Mouse (Mus musculus): ENCODE measurements at regions not wholly inside any gene's neighbourhood (a gene's known extent, or its start where the extent isn't known, plus 50 kb on each side); places are given as distances from the start of the nearest gene placed in this dataset.

- no peak for DNase-seq (ENCODE audit: low read depth)
Observed at GRCm38 (mm10) chr8:89273276-89273675, 229.3 kb upstream of the Sall1 start.

- no peak for DNase-seq (ENCODE audit: low read depth)
Observed at GRCm38 (mm10) chr8:89272381-89272815, 228.4 kb upstream of the Sall1 start.

DNA sequence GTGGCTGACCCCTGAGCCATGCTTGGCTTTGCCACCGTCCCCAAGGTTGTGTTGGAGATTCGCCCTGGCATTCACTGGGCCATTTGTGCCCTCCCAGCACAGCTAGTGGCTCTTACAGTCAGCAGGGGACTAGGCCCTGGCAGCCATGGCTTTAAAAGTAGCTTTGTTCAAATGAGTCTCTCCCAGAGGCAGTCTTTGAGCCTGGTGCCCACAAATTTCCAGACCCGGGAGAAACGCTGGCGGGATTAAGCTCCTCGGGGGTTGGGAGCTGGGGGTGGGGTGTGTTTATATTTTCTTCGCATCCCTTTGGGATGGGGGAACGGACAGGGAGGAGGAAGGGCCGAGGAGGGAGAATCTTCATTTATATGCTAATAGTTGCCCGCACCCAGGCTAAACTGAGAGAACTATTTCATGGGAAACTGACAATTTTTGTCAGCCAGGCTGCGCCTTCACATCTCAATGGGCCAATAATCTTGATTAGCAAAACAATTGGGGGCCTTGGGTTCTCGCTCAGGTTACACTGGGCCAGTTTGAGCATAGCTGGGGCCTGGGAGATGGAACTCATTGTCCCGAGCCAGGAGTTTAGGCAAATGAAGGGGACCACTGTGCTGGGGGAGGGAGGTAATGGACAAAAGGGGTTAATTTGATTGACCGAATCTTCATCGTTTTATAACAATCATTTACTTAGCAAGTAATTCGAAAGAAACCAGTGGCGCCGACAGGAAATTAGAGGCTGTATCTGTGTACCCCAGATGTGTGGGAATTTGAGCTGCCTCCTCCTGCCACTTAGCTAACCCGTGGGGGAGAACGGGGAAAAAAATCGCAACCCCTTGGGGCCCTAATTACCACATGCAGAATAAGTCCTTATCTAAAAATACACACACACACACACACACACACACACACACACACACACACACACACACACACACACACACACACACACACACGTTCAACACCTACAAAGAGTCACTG lies 227.7 kb upstream of the Sall1 start:
- DNase-seq (ENCODE audit: low read depth): no peak

- no peak for DNase-seq (ENCODE audit: low read depth)
Observed at GRCm38 (mm10) chr8:89270001-89270400, 226.0 kb upstream of the Sall1 start.

DNA sequence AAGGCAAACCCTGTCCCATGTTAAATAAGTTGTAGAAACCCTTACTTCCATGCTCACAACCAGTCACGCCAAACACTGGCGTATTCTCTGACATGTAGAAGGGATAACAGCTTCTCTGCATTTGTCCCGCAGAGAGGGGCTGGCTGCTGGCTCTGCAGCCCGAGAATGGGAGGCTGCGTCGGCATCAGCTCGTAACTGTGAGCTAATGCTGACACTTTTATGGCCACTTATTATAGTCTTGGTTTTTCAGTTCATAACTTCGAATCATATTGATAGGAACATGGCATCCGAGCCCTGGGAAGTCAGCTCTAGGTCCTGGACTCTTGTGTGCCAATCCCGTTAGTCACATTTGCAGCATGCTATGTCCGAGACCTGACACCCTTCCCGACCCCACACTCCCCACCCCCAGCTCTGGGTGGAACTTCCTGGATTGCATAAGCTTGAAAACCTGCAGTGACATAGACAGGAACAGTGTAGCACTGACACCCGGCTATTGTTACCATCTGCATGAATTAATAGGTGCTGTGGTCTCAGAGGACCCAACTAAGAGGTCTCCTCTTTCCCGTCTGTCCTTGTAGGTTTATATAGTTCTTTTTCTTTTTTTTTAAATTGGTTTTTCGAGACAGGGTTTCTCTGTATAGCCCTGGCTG lies 217.3 kb upstream of the Sall1 start:
- no peak for DNase-seq (ENCODE audit: low read depth)

DNA sequence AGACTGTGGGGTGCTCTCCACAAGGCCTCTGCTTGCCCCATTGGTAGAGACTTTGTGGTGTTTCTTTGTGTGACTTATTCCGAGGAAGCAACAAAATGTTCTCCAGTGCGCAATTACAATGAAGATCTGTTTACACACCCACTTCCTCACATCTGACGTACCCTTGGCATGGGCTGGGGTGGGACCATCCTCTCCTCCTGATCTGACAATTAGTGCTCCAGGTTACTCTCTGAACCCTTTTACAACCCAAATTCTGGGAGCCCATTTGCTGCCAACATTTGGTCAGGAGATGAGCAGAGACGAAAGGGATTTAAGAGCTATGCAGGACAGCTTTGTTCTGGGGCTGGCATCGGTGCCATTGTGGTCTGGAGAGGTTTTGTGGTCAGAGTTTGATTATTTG lies 215.9 kb upstream of the Sall1 start:
- no peak for DNase-seq (ENCODE audit: low read depth)

GRCm38 (mm10) chr8:89246342-89246741 lies 202.4 kb upstream of the Sall1 start:
- DNase-seq (ENCODE audit: low read depth): no peak

GRCm38 (mm10) chr8:89245131-89245751 lies 201.3 kb upstream of the Sall1 start:
- no peak for DNase-seq (ENCODE audit: low read depth)

- no peak for DNase-seq (ENCODE audit: low read depth)
Observed at GRCm38 (mm10) chr8:89241686-89242085, 197.7 kb upstream of the Sall1 start.

- DNase-seq (ENCODE audit: low read depth): no peak
Observed at GRCm38 (mm10) chr8:89239626-89240025, 195.7 kb upstream of the Sall1 start.

DNA sequence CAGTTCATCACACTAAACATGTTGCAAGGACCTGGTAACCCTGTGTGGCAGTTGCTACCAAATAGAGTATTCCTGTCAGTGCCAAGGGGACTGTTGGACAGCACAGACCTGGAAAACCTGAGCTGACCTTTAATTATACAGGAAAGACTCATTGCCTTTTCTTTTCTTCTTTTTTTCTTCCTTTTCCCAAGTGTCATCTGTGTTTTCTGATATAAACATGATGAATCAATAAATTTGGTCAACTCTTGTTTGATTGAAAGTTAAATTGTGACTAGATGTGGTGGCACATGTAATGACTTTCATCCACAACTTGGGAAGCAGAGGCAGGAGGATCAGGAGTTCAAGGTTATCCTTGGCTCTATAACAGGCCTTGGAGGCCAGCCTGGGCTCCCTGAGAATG lies 190.1 kb upstream of the Sall1 start:
- no peak for DNase-seq (ENCODE audit: low read depth)

DNA sequence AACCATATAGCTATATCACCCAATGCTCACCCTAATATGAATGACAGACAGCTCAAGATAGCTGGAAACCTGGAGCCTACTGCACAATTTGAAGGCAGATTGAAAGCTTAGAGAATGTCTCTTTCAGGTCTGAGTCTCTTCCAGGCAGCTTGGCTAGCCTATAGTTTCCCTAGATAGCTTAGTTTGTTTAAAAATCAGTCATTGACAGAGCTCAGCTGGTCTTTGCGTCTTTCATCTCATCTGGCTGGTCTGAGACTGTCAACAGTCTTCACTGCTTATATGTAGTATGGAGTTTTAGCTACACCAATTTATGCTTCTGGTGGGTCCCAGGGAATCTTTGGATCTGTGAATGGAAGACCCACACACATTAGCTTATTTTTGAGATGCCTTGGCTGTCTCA lies 188.4 kb upstream of the Sall1 start:
- DNase-seq (ENCODE audit: low read depth): no peak

GRCm38 (mm10) chr8:89229144-89229543 lies 185.2 kb upstream of the Sall1 start:
- DNase-seq (ENCODE audit: low read depth): no peak

DNA sequence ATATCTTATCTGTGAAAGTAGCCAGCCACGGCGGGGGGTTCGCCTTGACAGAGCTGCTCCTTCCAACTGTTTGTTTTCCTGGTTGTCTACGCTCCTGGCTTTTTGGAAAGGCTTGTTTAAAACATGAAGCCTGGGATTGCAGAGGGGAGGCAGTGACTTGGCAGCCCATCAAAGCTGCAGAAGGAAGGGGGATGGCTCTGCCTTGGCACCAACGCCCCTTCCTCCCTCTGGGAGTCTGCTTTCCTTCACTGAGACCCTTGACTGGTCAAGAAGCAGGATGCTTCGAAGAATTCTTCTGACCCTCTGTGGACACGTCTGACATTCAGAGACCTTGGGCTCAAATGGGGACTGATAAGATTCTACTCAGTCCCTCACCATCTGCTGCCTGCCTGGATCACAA lies 176.9 kb upstream of the Sall1 start:
- DNase-seq (ENCODE audit: low read depth): no peak

- no peak for DNase-seq (ENCODE audit: low read depth)
Observed at GRCm38 (mm10) chr8:89220381-89220780, 176.4 kb upstream of the Sall1 start.

GRCm38 (mm10) chr8:89219156-89219555 lies 175.2 kb upstream of the Sall1 start:
- no peak for DNase-seq (ENCODE audit: low read depth)

DNA sequence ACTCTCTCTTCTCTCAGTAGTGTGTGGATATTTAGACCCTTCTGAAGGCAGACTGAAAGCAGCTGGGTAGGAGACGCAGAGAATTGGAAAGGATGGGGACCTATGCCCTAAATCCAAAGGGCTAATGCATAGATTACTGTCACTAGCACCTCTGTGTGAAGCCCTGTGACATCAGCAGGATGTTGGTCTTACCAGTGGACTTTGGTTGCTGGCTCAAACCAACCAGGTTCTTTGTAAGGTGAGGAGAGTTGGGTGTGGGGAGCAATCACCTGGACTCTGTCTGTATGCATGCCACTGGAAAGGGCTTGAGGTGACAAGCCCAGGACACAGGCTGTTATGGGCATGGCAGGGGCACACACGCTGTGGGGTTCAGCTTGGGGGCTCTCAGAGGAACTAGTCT lies 173.7 kb upstream of the Sall1 start:
- DNase-seq (ENCODE audit: low read depth): no peak

- DNase-seq (ENCODE audit: low read depth): no peak
Observed at GRCm38 (mm10) chr8:89211931-89212330, 168.0 kb upstream of the Sall1 start.

DNA sequence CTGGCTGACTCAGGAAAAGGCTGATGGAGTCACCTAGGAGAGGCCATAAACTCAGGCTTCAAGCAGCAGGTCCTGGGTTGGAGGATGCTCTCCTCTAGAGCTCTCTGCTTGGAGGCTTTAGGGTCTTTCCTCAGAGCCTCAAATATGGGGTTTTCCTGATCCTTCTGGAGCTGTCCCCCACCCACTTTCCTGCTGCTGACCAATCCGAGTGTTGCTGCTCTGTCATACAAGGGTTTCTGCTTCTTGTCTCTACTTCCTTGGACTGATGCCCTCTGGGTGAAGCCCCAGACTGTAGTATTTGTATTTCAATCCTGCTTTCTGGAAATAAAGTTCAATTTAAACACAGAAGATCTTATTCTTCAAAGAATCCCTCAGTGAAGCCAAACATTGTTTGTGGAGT lies 166.7 kb upstream of the Sall1 start:
- no peak for DNase-seq (ENCODE audit: low read depth)

GRCm38 (mm10) chr8:89207891-89208290 lies 163.9 kb upstream of the Sall1 start:
- no peak for DNase-seq (ENCODE audit: low read depth)

GRCm38 (mm10) chr8:89202484-89203096 lies 158.6 kb upstream of the Sall1 start:
- no peak for DNase-seq (ENCODE audit: low read depth)

GRCm38 (mm10) chr8:89200301-89200700 lies 156.3 kb upstream of the Sall1 start:
- no peak for DNase-seq (ENCODE audit: low read depth)

Measured in c-Kit-positive CD71-negative TER-119-negative erythroid progenitor cells, embryonic 14.5 days (primary cell).